Mouse (Mus musculus): Measurements from ENCODE around the gene Gm281. TPM values are rescaled to one million over a fixed set of nuclear protein-coding genes. Genes with fewer than 3 reads are reported as not detected.

Gm281 gene
- total and polyA plus RNA-seq, 3 experiments = not detected

DNA sequence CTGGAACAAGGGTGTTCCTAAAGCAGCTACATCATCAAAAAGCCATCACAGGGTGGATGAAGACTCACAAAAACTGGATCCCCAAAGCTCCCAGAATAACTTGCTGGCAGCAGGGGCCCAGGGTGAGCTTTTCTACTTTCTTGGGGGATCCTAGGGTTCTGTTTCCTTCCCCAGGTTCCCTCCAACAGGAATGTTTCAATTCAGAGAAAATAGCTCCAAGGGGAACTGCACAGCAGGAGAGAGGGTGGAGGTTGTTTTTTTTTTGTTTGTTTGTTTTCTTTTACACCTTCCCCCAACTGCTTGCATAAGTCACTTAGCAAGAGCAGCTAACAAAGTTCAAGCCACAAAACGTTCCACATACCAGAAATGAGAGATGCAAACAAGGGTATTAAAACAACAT lies 124.3 kb downstream of the Gm281 start:
- H3K27ac ChIP-seq (ENCODE audit: control insufficient read depth, low read depth, low read length) = no peak overlapping the region
- TF ChIP-seq RCOR1 (IDR thresholded peaks at IDR 0.05; ENCODE audit: low read depth, low read length) (no peak), ELF1 (IDR thresholded peaks at IDR 0.05; ENCODE audit: low read depth, low read length) (no peak), GATA1 (IDR thresholded peaks at IDR 0.05; ENCODE audit: low read depth, low read length) (no peak), MYB (IDR thresholded peaks at IDR 0.05; ENCODE audit: low read depth, low read length) (no peak), SIN3A (IDR thresholded peaks at IDR 0.05; ENCODE audit: low read length) (no peak), USF1 (IDR thresholded peaks at IDR 0.05; ENCODE audit: low read depth, low read length) (no peak), KAT2A (conservative IDR thresholded peaks at IDR 0.05; ENCODE audit: low read depth, low read length) (no peak), ZNF384 (IDR thresholded peaks at IDR 0.05; ENCODE audit: low read depth, low read length) (no peak), USF2 (IDR thresholded peaks at IDR 0.05; ENCODE audit: borderline replicate concordance in 1 of 2, insufficient read depth in 1 of 2, low read depth in 1 of 2, low read length in 2 of 2) (no peak), TBP (IDR thresholded peaks at IDR 0.05; ENCODE audit: low read depth, low read length) (no peak), POLR2AphosphoS5 (IDR thresholded peaks at IDR 0.05; ENCODE audit: borderline replicate concordance, low read depth, low read length) (no peak), E2F4 (IDR thresholded peaks at IDR 0.05; ENCODE audit: borderline replicate concordance, low read depth, low read length) (no peak), CTCF (IDR thresholded peaks at IDR 0.05 in 2 of 3, conservative IDR thresholded peaks at IDR 0.05 in 1 of 3; ENCODE audit: control insufficient read depth in 1 of 3, insufficient read depth in 1 of 3, low read depth in 2 of 3, low read length in 3 of 3, poor library complexity in 1 of 3, severe bottlenecking in 1 of 3) (no peak), MAZ (IDR thresholded peaks at IDR 0.05; ENCODE audit: low read depth, low read length) (no peak), MEF2A (IDR thresholded peaks at IDR 0.05; ENCODE audit: extremely low read depth, insufficient replicate concordance, low read depth, low read length, poor library complexity, severe bottlenecking) (no peak), GABPA (IDR thresholded peaks at IDR 0.05; ENCODE audit: low read depth, low read length) (no peak)

GRCm38 (mm10) chr14:13782970-13783369 lies 131.3 kb downstream of the Gm281 start:
- no peak for TF ChIP-seq BHLHE40 (IDR thresholded peaks at IDR 0.05; ENCODE audit: borderline replicate concordance, low read depth, low read length)
- TF ChIP-seq ELF1 (IDR thresholded peaks at IDR 0.05; ENCODE audit: low read depth, low read length) = no peak
- no peak for TF ChIP-seq POLR2AphosphoS2 (IDR thresholded peaks at IDR 0.05; ENCODE audit: low read length)
- TF ChIP-seq MAX (IDR thresholded peaks at IDR 0.05; ENCODE audit: low read length) = no peak
- H3K4me1 ChIP-seq (ENCODE audit: control insufficient read depth in 1 of 2, insufficient read depth in 2 of 2, low read length in 2 of 2) = no peaks in the 10 kb centered on the region
- no peak overlapping the region for H3K4me3 ChIP-seq (ENCODE audit: control insufficient read depth in 1 of 2, insufficient read depth in 1 of 2, low read depth in 2 of 2, low read length in 2 of 2)
- H3K27me3 ChIP-seq (ENCODE audit: control insufficient read depth in 1 of 2, insufficient read depth in 2 of 2, low read length in 2 of 2) = no peaks in the 10 kb centered on the region
- no peak overlapping the region for H3K9ac ChIP-seq (ENCODE audit: control insufficient read depth, low read depth, low read length, poor library complexity, severe bottlenecking)
- no peaks in the 10 kb centered on the region for H3K36me3 ChIP-seq (ENCODE audit: control insufficient read depth in 1 of 2, insufficient read depth in 2 of 2, low read length in 2 of 2)
- no peaks in the 10 kb centered on the region for H3K9me3 ChIP-seq (replicated peaks; ENCODE audit: insufficient read depth, low read length)
- DNase-seq (ENCODE audit: low read depth, low spot score) = no peak
- no peak overlapping the region for H3K27ac ChIP-seq (ENCODE audit: control insufficient read depth, low read depth, low read length)
- H3K79me2 ChIP-seq (ENCODE audit: control insufficient read depth, insufficient read depth, low read length, poor library complexity) = no peaks in the 10 kb centered on the region

More for the DNA sequence above, 124.3 kb downstream of the Gm281 start:
- Histone ChIP-seq H3K79me2 (ENCODE audit: control insufficient read depth, insufficient read depth, low read length, poor library complexity) (no peaks in the 10 kb centered on the region), H3K27me3 (ENCODE audit: control insufficient read depth in 1 of 2, insufficient read depth in 2 of 2, low read length in 2 of 2) (no peaks in the 10 kb centered on the region), H3K9me3 (replicated peaks; ENCODE audit: insufficient read depth, low read length) (no peaks in the 10 kb centered on the region), H3K4me3 (ENCODE audit: control insufficient read depth in 1 of 2, insufficient read depth in 1 of 2, low read depth in 2 of 2, low read length in 2 of 2) (no peak overlapping the region), H3K9ac (ENCODE audit: control insufficient read depth, low read depth, low read length, poor library complexity, severe bottlenecking) (no peak overlapping the region), H3K36me3 (ENCODE audit: control insufficient read depth in 1 of 2, insufficient read depth in 2 of 2, low read length in 2 of 2) (no peaks in the 10 kb centered on the region), H3K4me1 (ENCODE audit: control insufficient read depth in 1 of 2, insufficient read depth in 2 of 2, low read length in 2 of 2) (no peaks in the 10 kb centered on the region)
- DNase-seq (ENCODE audit: low read depth, low spot score) = no peak
